Mouse (Mus musculus): ENCODE measurements around the gene Ndrg3.

- TF ChIP-seq CTCF (IDR thresholded peaks at IDR 0.05; ENCODE audit: extremely low read depth, insufficient read depth, insufficient read length, insufficient replicate concordance): peak; percentile 50; the same call in 1 of the 2 replicates
- no peak for TF ChIP-seq POLR2A (IDR thresholded peaks at IDR 0.05; ENCODE audit: low read depth, low read length)
These were observed 4.7 kb upstream of the Ndrg3 start for GRCm38 (mm10) chr2:156996576-156996975.
